Mouse (Mus musculus) heart, adult 9 months (tissue): ENCODE measurements around the gene Fis1.
A peak's percentile ranks its signal among the peaks of the same experiment; 100 is the strongest.

Experiments used
- DNase-seq, 2 experiments: peaks; one replicate each; pipeline ENCODE4 v3.0.0; 2022; ENCODE audit warnings: low spot score in 2 of 2

Fis1 gene

DNA sequence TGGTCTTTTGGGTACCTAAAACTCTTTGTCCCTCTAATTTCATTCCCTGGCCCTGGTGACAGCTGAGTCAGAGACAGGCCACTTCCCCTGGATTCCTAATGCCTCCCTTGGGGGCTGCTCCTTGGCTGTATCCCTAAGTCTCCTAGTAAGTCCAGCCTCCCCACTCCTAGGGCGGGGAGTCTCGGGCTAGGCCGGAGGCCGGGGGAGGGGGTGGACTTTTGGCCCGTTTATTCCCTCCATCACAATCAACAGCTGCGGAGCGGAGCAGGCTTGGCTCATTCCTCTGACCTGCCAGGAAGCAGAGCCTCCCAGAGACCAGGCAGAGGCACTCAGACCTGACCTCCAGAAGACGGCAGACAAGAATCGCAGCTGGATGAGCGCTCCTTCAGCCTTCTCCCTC lies 14.5 kb downstream of the Fis1 start:
- peak; percentile 91 to 92 for DNase-seq

DNA sequence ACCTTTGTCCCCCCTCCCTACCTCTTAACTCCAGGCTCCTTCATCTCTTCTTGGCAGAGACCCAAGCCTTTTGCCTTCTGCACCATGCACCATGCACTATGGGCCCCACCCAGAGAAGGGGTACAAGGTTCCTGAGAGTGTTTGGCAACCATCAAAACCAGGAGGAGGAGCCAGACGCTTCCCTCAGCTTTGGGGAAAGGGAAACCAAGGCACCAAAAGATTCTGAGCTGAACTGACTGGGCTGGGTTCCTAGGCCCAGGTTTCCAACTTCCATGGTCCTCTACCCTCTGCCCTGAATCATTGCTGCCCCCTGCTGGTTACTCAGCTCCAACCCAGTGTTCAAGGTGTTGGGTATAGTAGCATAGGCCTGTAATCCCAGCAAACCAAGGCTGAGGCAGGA lies 17.6 kb downstream of the Fis1 start:
- peak; percentile 57 to 66 for DNase-seq

DNA sequence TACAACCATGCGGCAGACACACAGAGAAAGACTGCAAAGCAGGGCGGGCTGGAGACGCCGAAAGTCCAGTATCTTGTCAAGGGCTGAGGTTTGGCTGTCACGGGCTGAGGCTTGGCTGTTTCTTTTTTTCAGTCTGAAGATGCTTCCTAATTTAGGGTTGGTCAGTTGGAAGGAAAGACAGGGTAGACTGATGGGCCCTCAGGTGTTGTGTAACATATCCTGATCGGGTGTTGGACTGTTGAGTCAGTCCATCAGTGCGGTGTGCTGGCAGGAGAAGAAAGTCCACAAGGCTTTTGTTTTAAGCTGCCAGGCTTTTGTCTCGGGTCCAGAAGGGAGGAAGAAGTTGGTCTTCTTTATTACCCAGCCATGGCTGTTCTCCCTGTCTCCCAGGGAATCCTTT lies 20.6 kb downstream of the Fis1 start:
- DNase-seq, result no peak

DNA sequence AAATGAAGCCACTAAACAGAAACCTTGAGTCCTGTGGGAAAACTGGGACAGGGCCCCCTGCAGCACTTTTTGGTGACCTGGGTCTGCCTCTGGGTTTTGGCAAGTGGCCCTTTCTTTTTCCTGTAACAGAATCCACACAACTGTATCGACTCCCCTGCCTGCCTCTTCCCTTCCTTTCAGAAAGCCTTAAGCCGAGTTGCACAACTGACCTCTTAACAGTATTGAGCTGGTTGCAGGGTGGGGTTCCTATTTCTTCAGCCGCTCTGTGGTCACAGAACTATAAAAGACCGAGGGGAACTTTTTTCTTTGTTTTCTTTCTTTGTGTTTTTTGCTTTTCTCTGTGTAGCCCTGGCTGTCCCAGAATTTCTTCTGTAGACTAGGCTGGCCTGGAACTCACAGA lies 24.7 kb downstream of the Fis1 start:
- no peak for DNase-seq

DNA sequence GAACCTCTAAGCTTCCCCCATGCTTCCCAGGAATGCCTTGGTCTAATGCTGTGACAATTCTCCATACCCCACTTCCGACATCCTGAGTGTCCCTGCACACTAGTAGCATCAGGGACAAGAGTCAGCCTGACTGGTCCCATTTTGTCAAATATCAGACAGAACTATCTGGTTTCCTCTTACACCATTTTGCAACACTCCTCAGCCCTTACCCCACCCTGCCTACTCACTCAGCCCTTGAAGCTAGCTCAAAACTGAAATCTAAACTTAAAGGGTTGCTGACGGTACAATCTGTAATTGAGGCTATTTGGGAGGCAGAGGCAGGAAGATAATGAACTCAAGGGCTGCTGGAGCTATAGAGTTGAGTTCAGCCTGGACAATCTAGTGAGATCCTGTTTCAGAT lies 26.7 kb downstream of the Fis1 start:
- DNase-seq, result no peak

DNA sequence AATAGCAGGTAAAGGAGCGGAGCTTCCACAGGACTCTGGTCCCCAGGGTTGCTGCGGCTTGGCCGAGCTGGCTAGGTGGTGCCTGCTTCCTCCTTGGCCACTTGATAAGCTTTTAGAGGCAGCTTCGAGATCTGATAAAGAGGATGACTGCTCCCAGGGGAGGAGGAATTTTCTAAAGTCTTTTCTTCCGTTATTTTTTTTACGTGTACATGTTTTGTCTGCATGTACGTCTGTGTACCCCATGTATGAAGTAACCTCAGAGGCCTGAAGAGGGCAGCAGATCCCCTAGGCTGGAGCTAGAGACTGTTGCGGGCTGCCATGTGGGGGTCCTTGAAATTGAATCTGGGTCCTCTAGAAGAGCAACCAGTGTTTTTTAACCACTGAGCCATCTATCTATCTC lies 27.9 kb downstream of the Fis1 start:
- DNase-seq, result no peak

DNA sequence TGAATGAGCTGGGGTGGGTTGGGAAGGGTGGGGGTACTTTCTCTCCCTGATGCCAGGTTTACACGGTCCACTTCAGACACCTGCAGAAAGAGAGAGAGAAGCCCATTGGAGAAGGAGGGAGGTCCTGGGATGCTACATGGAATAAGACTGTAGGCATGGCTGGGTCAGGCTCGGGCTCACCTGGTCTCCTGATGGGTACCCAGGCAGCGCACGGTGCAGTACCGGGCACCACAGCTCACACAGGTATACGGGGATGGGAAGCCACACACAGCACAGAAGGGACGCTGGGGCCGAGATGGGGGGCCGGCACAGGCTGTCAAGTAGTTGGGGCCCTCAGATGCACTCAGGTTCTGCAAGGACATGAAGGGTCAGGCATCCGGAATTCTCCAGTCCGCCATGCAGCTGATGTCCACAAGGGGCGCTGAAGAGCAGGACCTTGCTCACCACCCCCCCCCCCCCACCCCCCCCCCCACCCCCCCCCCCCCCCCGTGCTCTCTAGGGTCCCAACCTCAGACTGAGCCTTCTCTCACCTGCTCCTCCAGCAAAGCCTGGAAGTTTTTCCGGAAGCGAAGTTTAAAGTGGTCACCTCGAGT lies 29.4 kb downstream of the Fis1 start:
- DNase-seq, result no peak

DNA sequence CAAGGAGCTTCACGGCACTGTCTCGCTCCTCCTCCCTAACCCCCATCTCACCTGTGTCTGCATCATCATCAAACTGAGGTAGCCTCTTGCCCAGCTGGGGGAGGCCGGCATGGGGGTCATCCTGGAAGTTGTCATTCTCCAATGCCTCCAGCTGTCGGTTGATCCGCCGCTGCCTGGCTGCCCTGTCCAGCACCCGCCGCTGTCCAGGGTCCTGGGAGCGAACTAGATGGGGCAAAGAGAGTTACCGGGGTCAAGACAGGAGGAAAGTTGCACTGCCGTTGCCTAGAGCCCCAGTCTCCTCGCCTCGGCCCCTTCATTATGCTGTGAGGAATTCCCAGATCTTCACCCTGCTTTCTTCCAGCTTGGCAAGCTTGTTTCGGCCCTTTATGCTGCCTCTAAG lies 31.8 kb downstream of the Fis1 start:
- no peak for DNase-seq

DNA sequence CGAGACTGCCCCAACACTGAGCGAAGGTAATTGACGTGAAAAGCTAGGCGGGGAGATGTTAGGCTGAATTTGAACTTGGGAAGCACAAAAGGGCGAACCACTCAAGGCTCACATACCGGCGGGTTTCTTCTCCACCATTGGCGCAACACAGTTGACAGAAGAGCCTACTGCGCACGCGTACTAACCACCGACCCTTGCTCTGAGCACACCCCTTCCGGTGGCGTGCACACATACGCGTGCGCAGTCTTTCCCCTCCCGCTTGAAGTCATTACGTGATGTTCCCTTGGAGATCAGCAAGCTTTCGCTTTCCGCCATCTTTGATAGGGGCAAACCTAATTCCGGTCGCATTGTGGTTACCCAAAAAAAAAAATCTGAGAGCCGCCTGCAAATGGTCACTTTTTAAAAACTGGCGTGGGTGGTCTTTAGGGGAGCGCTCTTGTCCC lies 33.6 kb downstream of the Fis1 start, which contains the start of gene Plod3:
Gene Plod3 (plus strand): TSS at position 325 of the 443 bp plus-strand sequence.
- peak; percentile 96 to 97 for DNase-seq

DNA sequence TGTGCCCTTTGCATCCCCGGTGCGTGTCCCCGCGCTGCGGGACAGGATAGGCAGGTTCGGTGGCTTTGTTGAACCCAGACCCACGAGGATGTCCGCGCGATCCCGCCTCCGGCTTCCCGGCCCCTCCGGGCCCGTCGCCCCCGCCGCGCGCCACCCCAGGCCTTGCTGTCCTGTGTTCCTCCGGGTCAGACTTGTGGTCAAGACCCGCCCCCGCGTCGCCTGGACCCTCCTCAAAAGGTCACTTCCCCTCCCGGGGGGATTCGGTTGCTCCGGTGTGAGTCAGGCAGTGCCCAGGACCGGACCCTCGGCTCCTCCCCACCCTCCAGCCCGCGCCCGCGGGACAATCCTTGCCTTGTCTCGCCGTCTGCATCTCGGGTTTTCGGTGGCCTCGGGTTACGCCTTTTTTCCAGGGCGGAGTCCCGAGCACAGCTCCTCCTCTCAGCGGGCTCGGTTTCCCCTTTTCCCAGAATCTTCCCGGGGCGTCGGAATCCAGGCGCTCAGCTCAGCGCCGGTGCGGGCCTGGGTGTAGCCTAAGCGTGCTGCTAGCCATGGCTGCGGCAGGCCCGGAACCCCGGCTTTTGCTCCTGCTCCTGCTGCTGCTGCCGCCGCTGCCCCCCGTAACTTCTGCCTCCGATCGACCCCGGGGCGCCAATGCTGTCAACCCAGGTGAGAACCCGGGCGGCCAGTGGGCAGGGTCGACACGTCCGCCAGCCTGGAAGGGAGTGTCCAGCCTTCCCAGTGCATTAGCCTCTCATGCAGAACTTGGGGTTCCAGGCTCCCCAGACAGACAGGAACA lies 34.3 kb downstream of the Fis1 start:
- peak; percentile 86 to 87 for DNase-seq

DNA sequence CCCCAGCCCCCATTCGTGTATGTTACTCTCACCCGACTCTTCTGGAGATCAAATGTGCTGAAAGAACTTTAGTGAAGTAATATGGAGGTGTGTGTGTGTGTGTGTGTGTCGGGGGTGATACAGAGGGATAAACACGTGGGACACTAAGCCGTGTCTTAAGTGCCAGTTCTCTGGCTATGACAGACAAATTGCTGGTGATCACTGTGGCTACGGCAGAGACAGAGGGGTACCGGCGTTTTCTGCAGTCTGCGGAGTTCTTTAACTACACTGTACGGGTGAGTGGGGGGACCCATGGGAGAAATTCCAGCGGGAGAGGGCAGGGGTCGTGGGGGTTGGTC lies 34.8 kb downstream of the Fis1 start, which contains the start of gene Znhit1:
Gene Znhit1 (minus strand): TSS at position 88 of the 338 bp plus-strand sequence.
- DNase-seq, result no peak

DNA sequence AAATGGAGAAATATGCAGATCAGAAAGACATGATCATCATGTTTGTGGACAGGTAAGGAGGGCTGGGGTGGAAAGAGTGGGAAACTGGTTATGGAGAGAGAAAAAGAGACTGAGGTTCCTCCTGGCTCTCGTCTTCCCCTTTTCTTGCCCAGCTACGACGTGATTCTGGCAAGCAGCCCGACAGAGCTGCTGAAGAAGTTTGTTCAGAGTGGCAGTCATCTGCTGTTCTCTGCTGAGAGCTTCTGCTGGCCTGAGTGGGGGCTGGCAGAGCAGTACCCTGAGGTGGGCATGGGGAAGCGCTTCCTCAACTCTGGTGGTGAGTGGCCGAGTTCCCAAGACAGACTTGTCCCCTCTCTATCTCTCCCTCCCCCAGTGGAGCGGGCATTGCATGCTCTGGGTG lies 35.3 kb downstream of the Fis1 start:
- no peak for DNase-seq

DNA sequence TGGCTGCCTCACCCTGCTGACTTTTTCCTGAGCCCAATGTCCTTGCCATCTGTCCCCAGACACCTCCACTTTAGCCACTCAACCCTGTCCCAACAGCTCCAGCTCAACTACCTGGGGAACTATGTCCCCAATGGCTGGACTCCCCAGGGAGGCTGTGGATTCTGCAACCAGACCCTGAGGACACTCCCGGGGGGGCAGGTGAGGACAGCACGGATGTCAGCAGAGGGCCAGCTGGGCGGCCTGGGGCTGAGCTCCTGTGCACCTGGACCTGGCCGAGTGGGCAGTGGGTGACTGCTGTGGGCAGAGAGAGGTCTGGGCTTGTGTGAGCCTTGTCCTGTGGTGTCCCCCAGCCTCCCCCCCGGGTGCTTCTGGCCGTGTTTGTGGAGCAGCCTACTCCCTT lies 36.7 kb downstream of the Fis1 start:
- no peak for DNase-seq

DNA sequence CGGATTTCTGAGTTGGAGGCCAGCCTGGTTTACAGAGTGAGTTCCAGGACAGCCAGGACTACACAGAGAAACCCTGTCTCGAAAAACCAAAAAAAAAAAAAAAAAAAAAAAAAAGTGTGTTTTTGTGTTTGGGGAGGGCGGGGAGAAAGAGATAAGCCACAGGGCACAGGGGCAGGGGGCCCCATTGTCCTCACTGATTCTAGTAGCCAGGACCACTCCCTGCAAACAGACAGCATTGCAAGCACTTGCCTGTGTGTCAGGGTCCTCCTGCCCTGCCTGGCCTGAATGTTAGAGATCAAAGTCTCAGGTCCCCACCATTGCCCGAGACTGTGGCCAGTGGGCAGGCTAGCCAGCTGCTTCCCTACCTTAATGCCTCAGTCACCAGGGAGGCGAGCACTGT lies 46.4 kb downstream of the Fis1 start:
- DNase-seq, result no peak

DNA sequence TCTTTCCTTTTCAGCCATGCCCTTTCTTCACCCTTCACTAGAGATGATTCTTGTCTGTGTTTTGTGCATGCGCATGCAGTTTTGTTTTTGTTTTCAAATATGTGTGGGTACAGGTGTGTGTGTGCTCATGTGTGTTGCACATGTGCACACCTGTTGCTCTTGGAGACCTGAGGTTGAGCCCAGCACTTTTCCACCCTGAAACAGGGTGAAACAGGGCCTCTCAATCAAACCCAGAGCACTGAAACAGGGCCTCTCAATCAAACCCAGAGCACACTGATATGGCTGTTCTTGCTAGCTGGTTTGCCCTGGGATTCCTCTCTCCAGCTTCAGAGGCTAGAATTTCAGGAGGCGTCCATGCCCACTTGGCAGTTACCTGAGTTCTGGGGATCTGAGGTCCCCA lies 47.5 kb downstream of the Fis1 start:
- no peak for DNase-seq

DNA sequence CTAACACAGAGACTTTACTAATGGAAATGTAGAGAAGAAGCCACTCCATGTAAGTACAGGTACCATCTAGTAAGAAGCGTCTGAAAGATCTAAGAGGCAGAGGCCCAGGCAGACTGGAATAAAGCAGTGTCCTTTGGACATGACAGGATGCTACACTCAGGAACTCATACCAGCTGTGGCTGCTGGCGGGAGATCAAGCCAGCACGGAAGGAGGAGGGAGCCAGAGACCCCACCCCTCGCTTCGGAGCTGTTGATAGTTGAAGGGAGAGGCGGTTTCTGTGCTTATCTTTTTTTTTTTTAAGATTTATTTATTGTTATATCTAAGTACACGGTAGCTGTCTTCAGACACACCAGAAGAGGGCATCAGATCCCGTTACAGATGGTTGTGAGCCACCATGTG lies 54.2 kb downstream of the Fis1 start:
- DNase-seq, result no peak

DNA sequence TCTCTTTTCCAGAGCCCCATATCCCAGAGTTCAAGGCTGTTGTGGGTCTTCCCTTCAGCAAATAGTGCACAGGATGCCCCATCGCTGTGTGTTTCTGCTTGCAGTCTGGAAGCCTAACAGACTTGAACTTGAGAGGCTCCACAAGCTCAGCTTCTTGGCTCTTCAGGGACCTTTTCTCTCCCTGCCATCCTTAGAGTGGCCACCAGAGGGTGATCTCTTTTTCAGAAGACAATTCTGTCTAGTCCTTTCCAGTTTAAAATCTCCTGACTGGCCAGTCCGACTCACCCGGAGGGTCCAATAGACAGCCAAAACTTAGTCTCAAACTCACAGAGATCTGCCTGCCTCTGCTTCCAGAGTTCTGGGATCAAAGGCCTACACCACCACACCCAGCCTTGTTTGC lies 56.9 kb downstream of the Fis1 start:
- DNase-seq, result no peak

DNA sequence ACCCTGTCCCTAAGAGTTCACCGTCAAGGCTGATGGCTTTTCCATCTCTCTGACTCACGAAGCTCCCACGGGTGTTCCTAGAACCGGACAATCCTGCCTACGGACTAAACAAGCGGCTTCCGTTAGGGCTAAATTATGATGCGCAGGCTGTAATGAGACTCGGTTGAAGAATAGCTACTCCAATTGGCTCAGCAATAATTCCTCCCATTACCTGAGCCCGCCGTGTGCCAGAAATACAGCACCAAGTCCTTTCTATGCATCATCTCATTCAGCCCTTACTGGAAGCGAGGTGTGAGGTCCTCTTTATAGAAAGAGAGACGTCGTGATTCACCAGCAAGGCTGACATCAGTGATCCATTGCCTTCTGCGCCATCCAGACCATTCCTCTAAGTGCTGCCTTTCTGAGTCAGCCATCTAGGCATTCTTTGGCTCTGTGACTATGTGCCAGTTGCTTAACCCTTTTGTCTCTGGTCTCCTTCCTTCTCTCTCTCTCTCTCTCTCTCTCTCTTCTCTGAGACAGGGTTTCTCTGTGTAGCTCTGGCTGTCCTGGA lies 59.4 kb downstream of the Fis1 start:
- no peak for DNase-seq
